Mouse (Mus musculus): Measurements from ENCODE around the gene Chrm3. TPM values are rescaled to one million over a fixed set of nuclear protein-coding genes. Genes with fewer than 3 reads are reported as not detected.

The Chrm3 gene
- polyA plus RNA-seq, 1 experiment, result not detected

DNA sequence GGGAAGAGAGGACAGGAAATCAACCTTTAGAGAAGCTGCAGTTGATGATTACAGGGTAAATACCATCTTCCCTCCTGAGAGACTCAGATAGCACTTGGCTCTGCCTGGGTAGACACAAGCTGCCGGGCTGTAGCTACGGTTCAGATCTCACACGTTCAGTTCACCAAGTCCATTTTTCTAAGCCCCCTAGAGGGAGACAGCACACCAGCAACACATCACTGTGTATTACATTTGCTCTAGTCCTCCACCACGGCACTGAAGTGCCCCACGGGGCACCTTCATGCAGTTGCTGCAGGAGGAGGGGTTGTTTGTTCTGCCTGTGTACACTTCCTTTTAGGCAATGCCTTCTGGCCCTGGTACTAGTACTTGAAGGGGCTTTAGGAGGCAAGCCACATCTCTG lies 289.5 kb downstream of the Chrm3 start:
- TF ChIP-seq MAX (IDR thresholded peaks at IDR 0.05; ENCODE audit: low read depth) (no peak), TCF12 (IDR thresholded peaks at IDR 0.05; ENCODE audit: insufficient read depth, poor library complexity, severe bottlenecking) (no peak), MYOD1 (IDR thresholded peaks at IDR 0.05; ENCODE audit: control insufficient read depth in 1 of 3, insufficient read length in 2 of 3, low read depth in 2 of 3) (no peak), USF1 (IDR thresholded peaks at IDR 0.05; ENCODE audit: low read depth) (no peak), MYOG (IDR thresholded peaks at IDR 0.05; ENCODE audit: control insufficient read depth in 1 of 3, insufficient read depth in 1 of 3, insufficient read length in 2 of 3, low read depth in 2 of 3) (no peak), POLR2AphosphoS2 (IDR thresholded peaks at IDR 0.05; ENCODE audit: insufficient read length, low read depth) (no peak), SRF (IDR thresholded peaks at IDR 0.05; ENCODE audit: control insufficient read depth, insufficient read length, low read depth) (no peak), REST (IDR thresholded peaks at IDR 0.05; ENCODE audit: insufficient read depth, insufficient read length) (no peak)
- H3K4me3 ChIP-seq, result no peak overlapping the region
- no peak overlapping the region for H3K4me2 ChIP-seq (ENCODE audit: low read depth)
- H3ac ChIP-seq (ENCODE audit: control insufficient read depth, insufficient read length), result no peak overlapping the region
- H3K36me3 ChIP-seq (ENCODE audit: control insufficient read depth, insufficient read depth), result no peaks in the 10 kb centered on the region
- no peaks in the 10 kb centered on the region for H3K27me3 ChIP-seq (ENCODE audit: control insufficient read depth, insufficient read depth, insufficient read length)
- H3K79me2 ChIP-seq (ENCODE audit: control insufficient read depth, insufficient read depth), result no peaks in the 10 kb centered on the region

DNA sequence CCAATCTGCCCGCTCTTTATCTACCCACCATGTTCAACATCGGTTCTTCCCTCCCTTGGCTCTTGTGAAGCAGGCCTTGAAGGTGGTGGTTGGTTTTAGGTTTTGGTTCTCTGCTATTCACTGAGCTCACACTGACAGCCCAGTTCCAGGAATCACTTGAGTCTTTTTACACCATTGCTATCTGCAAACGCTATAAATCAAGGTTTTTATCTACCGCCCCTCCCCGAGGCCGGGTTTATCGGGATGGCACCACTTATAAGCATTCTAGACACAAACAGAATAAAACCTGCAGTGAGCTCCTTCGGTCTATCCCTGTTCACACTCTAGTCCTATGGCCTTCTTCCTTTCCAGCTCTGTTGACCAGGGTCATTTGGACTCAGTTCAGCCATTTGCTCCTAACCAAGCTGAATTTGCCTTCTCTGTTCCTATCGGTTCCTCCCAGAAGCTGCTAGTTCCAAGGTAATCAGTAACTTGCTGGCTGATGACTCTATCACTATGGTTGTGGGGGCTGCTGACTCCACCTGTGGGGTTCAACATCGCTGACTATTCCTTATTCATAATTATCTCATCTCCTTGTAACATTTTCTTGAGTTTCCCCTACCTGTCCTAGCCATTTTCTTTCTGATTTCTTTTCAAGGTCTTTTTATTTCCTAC lies 291.6 kb downstream of the Chrm3 start:
- no peak overlapping the region for H3K4me2 ChIP-seq (ENCODE audit: low read depth)
- no peaks in the 10 kb centered on the region for H3K79me2 ChIP-seq (ENCODE audit: control insufficient read depth, insufficient read depth)
- H3K27me3 ChIP-seq (ENCODE audit: control insufficient read depth, insufficient read depth, insufficient read length), result no peaks in the 10 kb centered on the region
- no peak for TF ChIP-seq TCF3 (IDR thresholded peaks at IDR 0.05; ENCODE audit: insufficient read length, low read depth)
- no peak for TF ChIP-seq MYOG (IDR thresholded peaks at IDR 0.05; ENCODE audit: control insufficient read depth in 1 of 3, insufficient read depth in 1 of 3, insufficient read length in 2 of 3, low read depth in 2 of 3)
- TF ChIP-seq POLR2A (IDR thresholded peaks at IDR 0.05; ENCODE audit: insufficient read length, low read depth), result no peak
- TF ChIP-seq MYOD1 (IDR thresholded peaks at IDR 0.05; ENCODE audit: control insufficient read depth in 1 of 3, insufficient read length in 2 of 3, low read depth in 2 of 3), result no peak
- TF ChIP-seq TCF12 (IDR thresholded peaks at IDR 0.05; ENCODE audit: insufficient read depth, poor library complexity, severe bottlenecking), result no peak
- TF ChIP-seq E2F4 (IDR thresholded peaks at IDR 0.05; ENCODE audit: insufficient read depth), result no peak
- TF ChIP-seq REST (IDR thresholded peaks at IDR 0.05; ENCODE audit: insufficient read depth, insufficient read length), result no peak
- TF ChIP-seq CEBPB (IDR thresholded peaks at IDR 0.05; ENCODE audit: insufficient read depth, poor library complexity, severe bottlenecking), result no peak
- TF ChIP-seq SRF (IDR thresholded peaks at IDR 0.05; ENCODE audit: control insufficient read depth, insufficient read length, low read depth), result no peak
- TF ChIP-seq MAX (IDR thresholded peaks at IDR 0.05; ENCODE audit: low read depth), result no peak
- no peak for TF ChIP-seq POLR2AphosphoS2 (IDR thresholded peaks at IDR 0.05; ENCODE audit: insufficient read length, low read depth)
- TF ChIP-seq USF1 (IDR thresholded peaks at IDR 0.05; ENCODE audit: low read depth), result no peak
- no peak overlapping the region for H3K4me3 ChIP-seq
- H3K36me3 ChIP-seq (ENCODE audit: control insufficient read depth, insufficient read depth), result no peaks in the 10 kb centered on the region
- H3ac ChIP-seq (ENCODE audit: control insufficient read depth, insufficient read length), result no peak overlapping the region

DNA sequence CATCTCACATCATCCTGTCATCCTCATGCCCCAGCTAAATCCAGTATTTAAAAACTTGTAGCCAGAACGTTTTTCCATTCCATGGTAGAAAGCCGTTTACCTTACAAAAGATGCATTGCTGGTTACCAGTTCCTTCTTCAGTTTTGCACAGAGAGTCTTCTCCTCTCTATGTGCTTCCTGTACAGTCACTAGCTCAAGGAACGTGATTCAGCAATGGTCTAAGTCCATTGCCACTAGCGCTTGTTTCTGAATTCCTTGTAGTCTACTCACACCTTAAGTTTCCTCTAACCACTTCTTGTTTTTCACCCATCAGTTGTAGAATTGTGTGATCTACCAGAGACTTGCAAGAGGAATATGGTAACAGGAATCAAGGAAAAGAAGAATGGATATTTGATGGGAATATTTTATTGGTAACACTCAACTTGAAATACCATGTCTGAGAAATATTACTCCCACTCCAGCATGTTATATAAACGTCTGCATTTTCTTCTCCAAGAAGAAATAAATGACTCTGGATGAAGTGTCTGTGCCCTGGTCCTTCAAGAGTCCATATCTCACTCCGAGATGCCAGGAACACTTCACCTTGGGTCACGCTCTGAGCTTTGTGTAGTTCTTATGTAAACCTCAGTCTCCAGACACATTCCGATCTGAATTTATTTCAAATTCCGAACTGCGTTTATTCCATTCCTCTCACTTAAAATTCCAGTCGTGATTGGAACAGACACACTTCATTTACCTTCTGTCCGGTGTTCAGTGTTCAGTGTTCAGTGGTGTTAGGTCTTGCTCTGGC lies 293.6 kb downstream of the Chrm3 start:
- TF ChIP-seq MAX (IDR thresholded peaks at IDR 0.05; ENCODE audit: low read depth) (no peak), POLR2AphosphoS2 (IDR thresholded peaks at IDR 0.05; ENCODE audit: insufficient read length, low read depth) (no peak), POLR2A (IDR thresholded peaks at IDR 0.05; ENCODE audit: insufficient read length, low read depth) (no peak), REST (IDR thresholded peaks at IDR 0.05; ENCODE audit: insufficient read depth, insufficient read length) (no peak), CEBPB (IDR thresholded peaks at IDR 0.05; ENCODE audit: insufficient read depth, poor library complexity, severe bottlenecking) (no peak), USF1 (IDR thresholded peaks at IDR 0.05; ENCODE audit: low read depth) (no peak)
- H3K27me3 ChIP-seq (ENCODE audit: control insufficient read depth, insufficient read depth, insufficient read length), result no peaks in the 10 kb centered on the region
- H3K36me3 ChIP-seq (ENCODE audit: control insufficient read depth, insufficient read depth), result no peaks in the 10 kb centered on the region
- H3K79me2 ChIP-seq (ENCODE audit: control insufficient read depth, insufficient read depth), result no peaks in the 10 kb centered on the region
- no peak overlapping the region for H3K4me2 ChIP-seq (ENCODE audit: low read depth)
- no peak overlapping the region for H3ac ChIP-seq (ENCODE audit: control insufficient read depth, insufficient read length)
- H3K4me3 ChIP-seq, result no peak overlapping the region

DNA sequence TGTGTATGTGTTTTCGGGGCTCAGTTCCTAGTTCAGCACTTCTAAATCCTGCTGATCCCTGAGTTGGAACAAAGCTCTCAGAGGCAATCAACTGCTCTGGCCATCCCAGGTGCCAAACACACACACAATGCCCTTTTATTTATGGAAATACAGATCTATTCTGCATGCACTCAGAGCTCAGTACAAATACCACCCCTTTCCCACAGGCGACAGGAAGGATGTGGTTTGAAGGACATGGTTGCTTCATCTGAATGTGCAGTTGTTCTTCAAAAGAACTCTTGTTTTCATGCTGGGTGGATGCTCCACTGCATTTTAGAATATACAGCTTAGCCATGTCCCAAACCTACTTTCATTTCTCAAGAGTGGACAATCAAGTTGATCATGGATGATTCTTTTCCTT lies 294.9 kb downstream of the Chrm3 start:
- Histone ChIP-seq H3K4me3 (no peak overlapping the region), H3ac (ENCODE audit: control insufficient read depth, insufficient read length) (no peak overlapping the region), H3K36me3 (ENCODE audit: control insufficient read depth, insufficient read depth) (no peaks in the 10 kb centered on the region), H3K79me2 (ENCODE audit: control insufficient read depth, insufficient read depth) (no peaks in the 10 kb centered on the region), H3K4me2 (ENCODE audit: low read depth) (no peak overlapping the region), H3K27me3 (ENCODE audit: control insufficient read depth, insufficient read depth, insufficient read length) (no peaks in the 10 kb centered on the region)
- TF ChIP-seq MYOG (IDR thresholded peaks at IDR 0.05; ENCODE audit: control insufficient read depth in 1 of 3, insufficient read depth in 1 of 3, insufficient read length in 2 of 3, low read depth in 2 of 3) (no peak), POLR2A (IDR thresholded peaks at IDR 0.05; ENCODE audit: insufficient read length, low read depth) (no peak), REST (IDR thresholded peaks at IDR 0.05; ENCODE audit: insufficient read depth, insufficient read length) (no peak), POLR2AphosphoS2 (IDR thresholded peaks at IDR 0.05; ENCODE audit: insufficient read length, low read depth) (no peak), USF1 (IDR thresholded peaks at IDR 0.05; ENCODE audit: low read depth) (no peak), MYOD1 (IDR thresholded peaks at IDR 0.05; ENCODE audit: control insufficient read depth in 1 of 3, insufficient read length in 2 of 3, low read depth in 2 of 3) (no peak)

DNA sequence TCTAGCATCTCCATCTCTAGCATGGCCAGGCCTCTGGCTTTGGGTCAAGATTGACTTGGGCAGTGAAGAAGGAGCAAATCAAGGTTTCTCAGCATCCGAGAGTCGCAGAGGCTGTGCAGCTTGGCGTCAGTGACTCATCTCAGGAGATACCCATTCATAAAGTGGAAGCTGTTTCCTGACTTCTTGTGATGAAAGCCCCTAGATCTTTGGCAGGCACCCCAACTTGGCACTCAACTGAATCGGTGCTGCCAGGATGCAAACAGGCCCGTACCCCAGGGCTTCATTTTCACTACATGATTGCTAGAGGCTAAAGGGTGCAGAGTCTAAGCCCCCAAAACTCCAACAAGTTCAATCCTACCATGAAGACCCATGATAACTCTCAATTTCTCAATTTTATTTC lies 298.0 kb downstream of the Chrm3 start:
- Histone ChIP-seq H3K4me3 (no peak overlapping the region), H3K4me2 (ENCODE audit: low read depth) (no peak overlapping the region), H3ac (ENCODE audit: control insufficient read depth, insufficient read length) (no peak overlapping the region), H3K27me3 (ENCODE audit: control insufficient read depth, insufficient read depth, insufficient read length) (no peaks in the 10 kb centered on the region), H3K36me3 (ENCODE audit: control insufficient read depth, insufficient read depth) (no peaks in the 10 kb centered on the region), H3K79me2 (ENCODE audit: control insufficient read depth, insufficient read depth) (no peaks in the 10 kb centered on the region)
- no peak for TF ChIP-seq USF1 (IDR thresholded peaks at IDR 0.05; ENCODE audit: low read depth)
- no peak for TF ChIP-seq MAX (IDR thresholded peaks at IDR 0.05; ENCODE audit: low read depth)
- no peak for TF ChIP-seq POLR2AphosphoS2 (IDR thresholded peaks at IDR 0.05; ENCODE audit: insufficient read length, low read depth)
- no peak for TF ChIP-seq REST (IDR thresholded peaks at IDR 0.05; ENCODE audit: insufficient read depth, insufficient read length)
- no peak for TF ChIP-seq SRF (IDR thresholded peaks at IDR 0.05; ENCODE audit: control insufficient read depth, insufficient read length, low read depth)
- TF ChIP-seq POLR2A (IDR thresholded peaks at IDR 0.05; ENCODE audit: insufficient read length, low read depth), result no peak
- no peak for TF ChIP-seq CEBPB (IDR thresholded peaks at IDR 0.05; ENCODE audit: insufficient read depth, poor library complexity, severe bottlenecking)

Measured in myocyte (in vitro differentiated cells).